Mouse (Mus musculus) layer of hippocampus, postnatal 14 days (tissue): Measurements from ENCODE around the gene Zfp687. TPM values are rescaled to one million over a fixed set of nuclear protein-coding genes. Genes with fewer than 3 reads are reported as not detected.
"Not testable (repeated sequence)": the region's sequence is repeated elsewhere in the genome, so short reads cannot be mapped to it uniquely, and the experiment has no call there.

Source experiments
- DNase-seq, 2 experiments: peaks; one replicate each; pipeline ENCODE4 v3.0.0; 2021 to 2022; ENCODE audit warnings: low spot score in 2 of 2, mixed read lengths in 1 of 2
- long read RNA-seq, 2 experiments: library from polyadenylated mRNA; stranded (forward); transcript quantifications; one replicate each; pipeline ENCODE4 v2.0.0; 2021
- total RNA-seq, 2 experiments: library from RNA; stranded (reverse); gene quantifications; 2 replicates each; pipeline ENCODE4 v1.2.3; 2021

Zfp687 gene
- 10 to 100 TPM; 26.6 to 28.6 TPM for total RNA-seq
- long read RNA-seq, experiment 1, partial matches to known transcripts: 3 of 3 reads
- long read RNA-seq, experiment 1, other reads (novel, unspliced or antisense): 0 of 3 reads
- long read RNA-seq, experiment 2, partial matches to known transcripts: 4 of 4 reads
- long read RNA-seq, experiment 2, other reads (novel, unspliced or antisense): 0 of 4 reads

DNA sequence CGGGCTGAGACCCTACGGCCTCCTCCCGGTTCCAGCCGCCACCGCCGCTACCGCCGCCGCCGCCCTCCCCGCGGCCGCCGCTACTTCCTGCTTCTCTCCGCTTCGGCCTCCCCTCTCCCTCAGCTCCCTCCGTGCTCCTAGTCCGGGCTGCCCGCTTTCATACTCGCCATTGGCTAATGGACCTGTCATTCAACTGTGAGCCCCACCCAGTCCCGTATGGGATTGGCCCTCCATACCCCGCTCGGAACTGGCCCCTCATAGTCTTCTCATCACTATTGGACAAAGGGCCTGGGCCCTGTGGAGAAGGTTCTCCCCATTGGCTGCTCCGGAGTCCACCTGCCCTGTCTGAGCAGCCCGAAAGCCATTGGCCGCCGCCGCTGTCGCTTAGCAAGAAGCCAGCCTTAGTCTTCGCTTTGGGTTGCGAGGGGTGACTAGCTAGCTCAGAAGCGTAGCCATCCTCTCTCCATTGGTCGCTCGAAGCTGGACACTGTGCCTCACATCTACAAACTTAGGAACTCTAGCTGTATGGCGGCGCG lies at the start of gene Zfp687:
Zfp687 (minus strand) TSS at position 112 of the 536 bp plus-strand sequence.
- peak; percentile 100 for DNase-seq

DNA sequence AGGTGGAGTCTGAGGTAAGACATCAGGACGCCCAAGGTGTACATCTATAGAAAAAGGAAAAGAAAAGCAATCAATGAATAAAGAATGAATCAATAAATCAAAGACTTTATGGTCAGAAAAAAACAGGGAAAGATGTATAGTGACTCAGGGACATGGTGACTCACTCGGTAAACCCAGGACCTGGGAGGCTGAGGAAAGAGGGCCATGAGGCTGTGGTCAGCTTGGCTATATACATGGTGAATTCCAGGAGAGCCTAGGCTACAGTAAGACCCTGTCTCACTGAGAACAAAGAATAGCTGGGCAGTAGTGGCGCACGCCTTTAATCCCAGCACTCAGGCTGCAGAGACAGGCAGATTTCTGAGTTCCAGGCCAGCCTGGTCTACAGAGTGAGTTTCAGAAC lies 48.5 kb upstream of the Zfp687 start:
- no peak for DNase-seq

DNA sequence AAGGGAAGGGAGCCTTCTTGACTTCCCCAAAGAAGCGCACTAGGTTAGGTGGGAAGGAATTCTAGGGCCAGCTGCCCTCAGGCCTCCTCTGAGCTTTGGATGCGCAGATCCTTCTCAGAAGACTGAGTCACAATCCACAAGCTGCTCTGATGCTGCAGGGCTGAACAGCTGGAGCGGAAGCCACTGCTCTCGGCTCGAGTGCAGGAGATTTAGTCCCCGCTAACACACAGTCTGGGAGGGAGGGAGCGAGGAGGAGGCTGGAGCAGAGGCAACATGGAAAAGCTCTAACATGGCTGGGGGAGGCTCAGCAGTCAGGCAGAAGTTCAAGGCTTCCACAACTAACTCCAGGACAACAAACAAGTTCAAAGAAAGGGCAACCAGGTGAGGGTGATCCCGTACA lies 42.8 kb upstream of the Zfp687 start:
- no peak for DNase-seq

DNA sequence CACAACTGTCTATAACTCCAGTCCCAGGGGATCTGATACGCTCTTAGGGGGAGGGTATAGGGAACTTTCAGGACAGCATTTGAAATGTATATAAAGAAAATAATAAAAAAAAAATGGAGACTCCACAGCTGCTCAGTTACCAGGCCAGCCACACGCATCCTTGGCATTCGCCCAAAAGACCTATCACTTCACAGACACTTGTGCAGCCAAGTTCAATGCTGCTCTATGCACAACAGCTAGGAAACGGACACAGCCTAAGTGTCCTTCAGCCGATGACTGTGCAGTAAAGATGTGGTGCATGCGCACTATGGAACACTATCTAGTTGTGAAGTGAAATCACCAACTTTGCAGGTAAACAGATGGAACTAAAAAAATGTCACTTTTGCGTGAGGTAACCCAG lies 41.0 kb upstream of the Zfp687 start:
- DNase-seq: no peak

DNA sequence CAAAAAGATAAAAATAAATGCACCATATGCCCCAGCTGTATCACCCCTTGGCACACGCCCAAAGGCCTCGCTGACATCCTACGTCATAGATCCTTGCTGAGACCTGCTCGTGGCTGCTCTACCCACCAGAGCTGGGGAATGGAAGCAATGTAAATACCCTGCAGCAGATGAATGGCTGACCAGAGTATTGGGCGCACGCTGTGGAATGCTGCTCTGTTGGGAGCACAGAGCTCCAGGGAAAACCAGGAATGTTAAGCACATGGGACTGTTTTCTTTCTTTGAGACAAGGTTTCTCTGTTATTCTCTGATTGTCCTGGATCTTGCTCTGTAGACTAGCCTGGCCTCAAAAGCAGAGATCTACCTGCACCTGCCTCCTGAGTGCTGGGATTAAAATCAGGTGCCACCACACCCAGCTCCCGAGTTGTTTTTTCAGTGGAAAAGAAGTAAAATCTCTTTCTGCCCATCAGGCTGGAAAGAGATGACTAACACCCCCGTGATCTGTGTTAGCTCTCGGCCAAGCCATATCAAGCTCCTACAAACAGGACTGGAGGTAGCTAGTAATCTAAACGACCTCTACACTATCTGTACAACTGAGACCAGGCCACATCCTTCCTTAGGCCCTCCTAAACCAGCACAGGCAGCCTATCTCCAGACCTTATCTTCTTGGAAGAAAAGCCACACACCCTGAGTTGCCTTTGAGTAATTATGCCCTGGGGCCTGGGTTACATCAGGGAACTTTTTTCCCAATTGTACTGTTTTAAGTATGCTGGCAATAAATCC lies 39.4 kb upstream of the Zfp687 start:
- DNase-seq: peak in 1 of 2 experiments; percentile 26

DNA sequence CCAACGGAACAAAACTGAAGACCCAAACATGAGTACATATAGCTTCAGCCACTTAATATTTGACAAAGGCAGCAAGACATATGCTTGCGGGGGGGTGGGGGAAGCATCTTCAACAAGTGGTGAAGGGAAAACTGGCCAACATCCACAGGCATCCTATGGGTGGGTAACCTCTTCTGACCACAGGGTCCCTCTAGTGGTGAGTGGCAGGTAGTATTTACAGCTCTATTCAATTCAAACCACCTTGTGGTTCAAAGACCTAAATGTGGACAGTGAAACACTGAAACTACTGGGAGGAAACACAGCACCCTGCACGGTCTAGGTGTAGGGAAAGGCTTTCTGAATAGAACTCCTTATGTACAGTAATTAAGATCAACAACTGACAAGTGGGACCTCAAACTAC lies 38.5 kb upstream of the Zfp687 start:
- peak in 1 of 2 experiments; percentile 36 for DNase-seq

DNA sequence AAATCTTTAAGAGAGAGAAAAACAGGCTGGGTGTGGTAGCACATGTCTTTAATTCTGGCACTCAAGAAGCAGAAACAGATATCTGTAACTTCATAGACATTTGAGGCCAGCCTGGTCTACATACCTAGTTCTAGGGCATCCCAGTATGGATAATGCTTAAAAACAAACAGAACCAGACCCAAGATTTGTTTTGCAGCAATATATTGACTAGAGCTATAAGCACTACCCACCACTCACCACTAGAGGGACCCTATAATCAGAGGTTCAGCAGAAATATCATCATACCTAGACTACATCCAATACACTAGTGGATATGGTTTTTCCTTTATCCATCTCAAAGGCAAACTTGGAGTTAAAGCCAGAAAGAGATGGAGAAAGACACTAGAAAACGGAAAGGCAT lies 37.7 kb upstream of the Zfp687 start:
- DNase-seq: peak in 1 of 2 experiments; percentile 71

DNA sequence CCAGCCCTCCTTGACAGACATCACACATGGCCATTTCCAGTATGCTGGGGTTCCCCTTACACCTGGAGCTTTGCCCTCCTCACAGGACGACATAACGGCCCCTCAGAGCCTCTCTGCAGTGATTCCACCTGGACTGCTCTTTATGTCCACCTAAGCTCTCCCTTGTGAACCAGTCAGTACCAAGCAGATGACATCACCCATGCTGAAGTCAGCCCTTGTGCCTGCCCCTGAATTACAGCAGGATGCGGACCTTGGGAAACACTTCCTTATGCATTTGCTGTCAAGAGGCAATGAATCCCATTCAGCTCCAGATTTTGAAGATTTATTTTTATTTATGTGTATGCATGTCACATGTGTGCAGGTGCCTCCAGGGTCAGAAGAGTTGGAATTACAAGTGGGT lies 32.7 kb upstream of the Zfp687 start:
- DNase-seq: no peak

DNA sequence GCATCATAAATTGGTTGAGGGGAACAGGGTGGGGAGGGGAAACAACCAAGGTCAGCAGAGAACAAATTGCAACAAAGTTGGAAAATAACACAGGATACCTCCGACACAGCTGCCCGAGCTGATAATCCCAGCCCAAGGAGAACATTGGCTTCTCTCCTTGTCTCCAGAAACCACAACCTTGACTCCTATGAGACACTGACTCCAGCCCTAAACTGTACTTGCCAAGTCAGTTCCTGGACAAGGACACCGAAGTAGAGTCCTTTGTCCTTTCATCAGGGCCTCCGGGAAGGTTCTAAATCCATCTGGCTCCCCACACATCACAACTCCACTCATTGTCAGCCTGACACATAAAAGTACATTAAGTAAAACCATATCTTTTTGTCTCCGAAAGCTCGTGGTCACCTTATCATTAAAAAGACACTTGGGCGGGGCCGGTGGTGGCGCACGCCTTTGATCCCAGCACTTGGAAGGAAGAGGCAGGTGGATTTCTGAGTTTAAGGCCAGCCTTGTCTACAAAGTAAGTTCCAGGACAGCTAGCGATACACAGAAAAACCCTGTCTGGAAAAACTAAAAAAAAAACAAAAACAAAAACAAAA lies 31.3 kb upstream of the Zfp687 start:
- no peak for DNase-seq

DNA sequence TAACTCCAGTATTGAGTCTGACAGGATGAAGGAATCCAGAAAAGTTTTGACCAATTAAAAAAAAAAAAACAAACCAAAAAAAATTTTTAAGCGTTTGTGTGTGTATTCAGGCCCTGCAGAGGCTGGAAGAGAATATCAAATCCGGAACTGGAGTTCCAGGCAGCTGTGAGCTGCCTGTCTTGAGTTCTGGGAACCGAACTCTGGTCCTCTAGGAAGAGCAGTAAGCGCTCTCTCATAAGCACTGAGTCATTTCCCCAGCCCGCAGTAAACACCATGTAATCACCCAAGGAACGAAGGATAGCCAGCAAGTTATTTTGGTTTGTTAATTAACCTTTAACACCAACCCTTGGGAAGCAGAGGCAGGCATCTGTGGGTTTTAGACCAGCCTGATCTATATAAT lies 28.0 kb upstream of the Zfp687 start:
- DNase-seq: no peak

DNA sequence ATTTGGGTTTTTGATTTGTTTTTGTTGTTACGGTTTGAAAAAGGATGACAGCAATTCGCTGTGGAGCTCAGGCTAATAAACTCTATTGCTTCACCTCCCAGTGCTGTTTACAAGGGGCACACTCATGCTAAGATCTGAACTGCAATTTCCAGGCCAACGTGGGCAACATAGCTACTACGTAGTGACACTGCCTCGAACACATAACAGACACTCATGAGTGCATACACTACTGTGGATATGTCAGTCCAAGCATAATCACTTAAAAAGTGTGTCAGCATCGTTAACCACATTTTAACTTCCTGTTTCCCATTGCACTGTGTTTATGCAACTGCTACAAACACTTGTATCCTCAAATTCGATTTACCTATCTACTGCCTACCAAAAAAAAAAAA lies 27.6 kb upstream of the Zfp687 start:
- DNase-seq: no peak

DNA sequence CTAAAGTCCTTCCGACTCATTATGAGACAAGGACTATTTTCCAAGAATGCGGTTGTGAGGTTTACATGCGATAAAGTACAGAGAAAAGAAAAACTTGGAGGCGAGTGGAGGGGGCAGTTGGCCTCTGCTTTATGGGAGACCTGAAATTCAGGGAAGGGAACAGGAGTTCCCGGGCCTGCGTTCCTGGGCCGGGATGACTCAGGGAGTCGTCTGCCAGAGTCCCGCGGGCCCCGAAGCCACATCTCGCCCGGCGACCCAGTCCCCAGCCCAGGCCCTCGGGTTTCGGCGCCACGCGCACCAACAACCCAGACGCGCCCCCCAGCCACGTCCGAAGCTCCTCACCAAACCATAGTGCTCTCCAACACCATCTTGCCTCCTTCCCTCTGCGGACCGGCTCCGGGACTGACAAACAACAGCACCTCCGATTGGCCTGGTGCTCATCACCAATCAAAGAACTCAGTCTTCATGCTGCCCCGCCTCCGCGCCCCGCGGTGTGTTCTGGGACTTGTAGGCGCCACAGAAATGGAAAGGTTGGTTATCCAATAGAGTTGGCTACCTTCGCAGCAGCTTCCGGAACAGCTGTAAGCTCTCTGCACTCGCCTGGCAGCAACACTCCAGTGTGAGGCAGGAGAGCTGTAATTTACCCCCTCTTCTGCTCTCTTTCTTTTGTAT lies 27.1 kb upstream of the Zfp687 start, which contains the start of gene Psmd4:
Psmd4 (minus strand) TSS at position 449 of the 672 bp plus-strand sequence.
- peak; percentile 94 to 98 for DNase-seq

DNA sequence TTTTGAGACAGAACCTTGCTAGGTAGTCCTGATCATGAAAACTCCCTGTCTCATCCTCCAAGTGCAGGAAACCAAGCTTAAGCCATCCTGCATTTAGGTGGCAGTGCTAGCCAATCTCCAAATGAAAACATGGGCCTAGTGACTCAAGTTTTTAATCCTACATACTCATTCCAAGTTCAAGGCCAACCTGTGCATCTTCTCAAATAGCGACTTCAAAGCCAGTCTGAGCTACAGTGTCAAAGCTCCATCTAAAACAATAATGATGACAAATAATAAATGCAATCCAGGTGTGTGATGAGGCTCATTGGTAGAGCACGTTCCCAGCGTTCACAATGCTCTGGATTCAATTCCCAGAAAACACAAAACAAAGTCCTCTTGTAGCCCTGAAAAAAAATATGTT lies 26.4 kb upstream of the Zfp687 start:
- no peak for DNase-seq

DNA sequence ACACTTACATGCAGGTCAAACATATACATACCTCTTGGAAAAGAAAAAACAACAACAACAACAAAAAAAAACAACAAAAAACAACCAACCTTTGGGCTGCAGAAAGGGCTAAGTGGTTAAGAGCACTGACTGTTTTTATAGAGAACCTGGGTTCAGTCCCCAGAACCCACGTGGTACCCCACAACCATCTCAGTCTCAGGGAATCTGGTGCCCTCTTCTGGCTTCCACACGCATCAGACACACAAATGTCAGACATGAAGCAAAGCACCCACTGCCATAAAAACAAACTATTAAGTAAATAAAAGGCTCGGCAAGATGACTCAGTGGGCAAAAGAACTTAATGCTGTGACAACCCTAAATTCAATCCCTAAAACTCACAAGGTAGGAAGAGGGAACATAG lies 14.7 kb upstream of the Zfp687 start:
- no peak for DNase-seq

DNA sequence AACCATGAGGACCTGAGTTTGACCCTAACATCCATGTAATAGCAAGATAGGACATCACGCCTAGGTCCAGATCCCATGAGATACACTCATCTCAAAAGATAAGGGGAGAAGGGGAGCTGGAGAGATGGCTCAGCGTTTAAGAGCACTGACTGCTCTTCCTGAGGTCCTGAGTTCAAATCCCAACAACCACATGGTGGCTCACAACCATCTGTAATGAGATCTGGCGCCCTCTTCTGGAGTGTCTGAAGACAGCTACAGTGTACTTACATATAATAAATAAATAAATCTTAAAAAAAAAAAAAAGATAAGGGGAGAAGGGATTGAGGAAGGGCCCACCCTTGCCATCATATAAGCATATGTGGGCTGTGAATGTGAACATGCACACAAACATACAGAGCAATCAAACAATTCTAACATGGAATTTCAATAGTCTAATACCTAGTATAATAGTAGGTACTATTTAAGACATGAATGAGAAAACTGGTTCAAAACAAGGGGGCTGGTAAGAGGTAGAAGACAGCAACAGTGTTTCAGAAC lies 14.1 kb upstream of the Zfp687 start:
- not testable (repeated sequence) for DNase-seq

DNA sequence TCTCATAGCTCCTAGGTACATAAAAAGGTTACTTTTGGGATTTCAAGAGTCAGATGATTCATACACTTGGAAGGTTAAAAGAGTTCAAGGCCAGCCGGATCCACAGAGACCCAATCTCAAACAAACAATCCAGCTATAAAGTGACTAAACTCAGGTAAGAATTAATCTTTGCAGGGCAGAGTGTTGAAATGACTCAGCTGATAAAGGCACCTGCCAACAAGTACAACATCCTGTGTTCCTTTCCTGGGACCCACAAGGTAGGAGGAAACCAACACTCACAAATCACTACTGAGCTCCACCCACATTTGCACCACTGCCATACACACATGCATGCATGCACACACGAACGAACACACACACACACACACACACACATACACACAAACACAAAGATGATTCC lies 13.4 kb upstream of the Zfp687 start:
- no peak for DNase-seq

DNA sequence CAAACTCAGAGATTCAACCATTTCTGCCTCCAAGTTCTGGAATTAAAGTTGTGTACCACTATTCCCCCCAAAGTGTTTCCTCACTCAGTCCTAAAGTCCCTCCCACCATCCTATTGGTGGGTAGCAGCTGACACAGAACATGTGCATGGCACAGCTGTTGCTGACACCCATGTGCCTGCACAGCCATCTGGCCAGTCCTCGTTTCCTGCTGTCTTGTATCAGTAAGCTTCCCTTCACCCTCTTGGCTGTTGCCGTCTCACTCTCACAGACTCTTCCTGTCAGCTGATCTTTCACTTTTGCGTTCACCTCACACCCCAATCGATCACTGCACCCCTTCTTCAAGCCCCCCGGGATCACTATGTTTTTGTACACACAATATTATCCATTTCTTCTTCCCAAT lies 12.5 kb upstream of the Zfp687 start:
- DNase-seq: peak; percentile 70 to 85

DNA sequence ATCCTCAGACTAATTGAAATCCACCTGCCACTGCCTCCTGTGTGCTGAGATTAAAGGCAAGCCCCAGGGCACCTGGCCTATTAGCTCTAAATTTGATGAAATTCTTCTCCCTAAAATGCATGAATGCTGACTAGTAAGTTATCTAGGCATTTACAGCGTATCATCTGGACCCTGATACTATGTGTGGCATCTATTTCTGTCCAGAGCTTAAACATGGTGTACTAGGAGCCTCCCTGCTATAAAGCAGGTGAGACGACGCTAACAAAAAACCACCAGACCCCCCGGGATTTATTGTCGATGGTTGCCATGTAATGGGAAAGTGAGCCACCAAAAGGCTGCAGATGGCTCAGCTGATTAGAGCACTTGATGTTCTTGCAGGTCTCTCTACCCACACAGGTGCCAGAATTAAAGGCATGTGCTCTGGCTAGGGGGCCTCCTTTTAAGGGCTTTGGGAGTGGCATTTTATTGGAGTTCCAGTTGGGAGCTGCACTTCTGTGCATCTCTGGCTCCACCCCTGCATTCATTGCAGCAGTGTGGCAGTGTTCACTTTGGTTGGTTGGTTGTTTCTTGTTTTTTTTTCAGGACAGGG lies 11.9 kb upstream of the Zfp687 start:
- DNase-seq: no peak

DNA sequence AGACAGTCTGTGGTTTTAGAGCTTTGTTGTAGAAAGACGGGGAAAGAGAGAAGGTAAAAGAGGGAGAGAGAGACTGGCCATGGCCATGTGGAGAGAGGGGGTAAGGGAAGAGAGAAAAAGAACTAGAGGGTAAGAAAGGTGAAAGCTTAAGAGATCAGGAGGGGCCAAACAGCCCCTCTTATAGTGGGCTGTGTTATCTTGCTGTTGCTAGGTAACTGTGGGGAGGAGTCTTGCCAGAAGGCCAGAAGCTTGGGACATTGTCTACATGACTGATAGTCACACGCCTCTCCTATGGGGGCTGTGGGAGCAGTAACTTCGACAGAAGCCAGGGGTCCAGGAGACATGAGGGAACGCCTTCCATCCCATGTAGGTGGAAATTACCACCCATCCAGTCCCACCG lies 10.0 kb upstream of the Zfp687 start:
- DNase-seq: no peak

DNA sequence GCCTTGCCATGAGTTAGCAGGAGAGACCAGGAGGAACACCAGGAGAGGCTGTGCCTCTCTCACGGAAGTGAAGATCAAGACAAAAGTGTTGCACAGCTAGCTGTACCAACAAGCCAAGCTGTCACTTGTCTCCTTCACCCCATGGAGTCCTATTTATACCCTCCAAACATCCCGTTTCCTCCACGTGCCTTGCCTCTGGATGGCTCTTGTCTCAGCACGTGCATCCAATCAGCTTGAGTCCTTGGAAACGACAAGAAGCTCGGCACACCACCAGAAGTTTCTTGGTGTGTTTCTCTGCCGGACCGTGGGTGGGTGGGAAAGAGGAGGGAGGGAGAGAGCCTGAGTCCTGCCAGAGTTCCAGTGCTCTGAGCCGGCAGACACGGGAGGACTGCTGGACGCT lies 9.3 kb upstream of the Zfp687 start:
- DNase-seq: no peak

DNA sequence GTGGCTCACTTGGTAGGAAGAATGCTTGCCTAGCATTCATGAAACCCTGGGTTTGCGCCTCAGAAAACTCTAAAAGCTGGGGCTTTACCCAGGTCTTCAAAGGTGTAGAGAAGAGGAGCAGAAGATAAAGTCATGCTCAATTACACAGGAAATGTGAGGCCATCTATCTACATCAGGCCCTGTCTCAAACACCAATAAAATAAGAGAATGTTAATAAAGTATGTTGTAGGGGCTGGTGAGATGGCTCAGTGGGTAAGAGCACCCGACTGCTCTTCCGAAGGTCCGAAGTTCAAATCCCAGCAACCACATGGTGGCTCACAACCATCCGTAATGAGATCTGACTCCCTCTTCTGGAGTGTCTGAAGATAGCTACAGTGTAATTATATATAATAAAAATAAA lies 5.7 kb upstream of the Zfp687 start:
- DNase-seq: not testable (repeated sequence)
